Mouse (Mus musculus): Measurements from ENCODE around the gene Gla. TPM values are rescaled to one million over a fixed set of nuclear protein-coding genes. Genes with fewer than 3 reads are reported as not detected.

Gene Gla
- polyA plus RNA-seq, 1 experiment, result 1.5 TPM

GRCm38 (mm10) chrX:134599922-134600565 is 881 bp downstream of the Gla start:
- Histone ChIP-seq H3K27me3 (replicated peaks) (peaks cover 3% of the 10 kb centered on the region), H3K4me3 (replicated peaks) (peak overlapping the region; percentile 93), H3K4me1 (peaks cover 19% of the 10 kb centered on the region; the same call in 1 of the 2 replicates), H3K36me3 (replicated peaks; ENCODE audit: low read length) (peaks cover 23% of the 10 kb centered on the region), H3K9me3 (no peaks in the 10 kb centered on the region)
- TF ChIP-seq FLI1 (IDR thresholded peaks at IDR 0.05; ENCODE audit: low read length) (no peak), GATA1 (IDR thresholded peaks at IDR 0.05; ENCODE audit: borderline replicate concordance, low read length) (no peak)

GRCm38 (mm10) chrX:134589836-134590235 is 11.1 kb downstream of the Gla start:
- Histone ChIP-seq H3K27me3 (replicated peaks) (no peaks in the 10 kb centered on the region), H3K36me3 (replicated peaks; ENCODE audit: low read length) (peaks cover 65% of the 10 kb centered on the region), H3K4me3 (replicated peaks) (no peak overlapping the region), H3K9me3 (peaks cover 3% of the 10 kb centered on the region; the same call in 1 of the 2 replicates), H3K4me1 (peaks cover 18% of the 10 kb centered on the region)
- no peak for TF ChIP-seq FLI1 (IDR thresholded peaks at IDR 0.05; ENCODE audit: low read length)
- no peak for TF ChIP-seq GATA1 (IDR thresholded peaks at IDR 0.05; ENCODE audit: borderline replicate concordance, low read length)

GRCm38 (mm10) chrX:134588997-134589396 is 11.9 kb downstream of the Gla start:
- Histone ChIP-seq H3K9me3 (peaks cover 3% of the 10 kb centered on the region; the same call in 1 of the 2 replicates), H3K4me1 (peaks cover 27% of the 10 kb centered on the region), H3K4me3 (replicated peaks) (no peak overlapping the region), H3K27me3 (replicated peaks) (no peaks in the 10 kb centered on the region), H3K36me3 (replicated peaks; ENCODE audit: low read length) (peaks cover 63% of the 10 kb centered on the region)
- TF ChIP-seq FLI1 (IDR thresholded peaks at IDR 0.05; ENCODE audit: low read length), result no peak
- no peak for TF ChIP-seq GATA1 (IDR thresholded peaks at IDR 0.05; ENCODE audit: borderline replicate concordance, low read length)

GRCm38 (mm10) chrX:134588261-134588660 is 12.7 kb downstream of the Gla start:
- H3K4me3 ChIP-seq (replicated peaks), result no peak overlapping the region
- peaks cover 57% of the 10 kb centered on the region for H3K36me3 ChIP-seq (replicated peaks; ENCODE audit: low read length)
- peaks cover 29% of the 10 kb centered on the region for H3K4me1 ChIP-seq
- peaks cover 3% of the 10 kb centered on the region; the same call in 1 of the 2 replicates for H3K9me3 ChIP-seq
- H3K27me3 ChIP-seq (replicated peaks), result no peaks in the 10 kb centered on the region
- TF ChIP-seq GATA1 (IDR thresholded peaks at IDR 0.05; ENCODE audit: borderline replicate concordance, low read length) (no peak), FLI1 (IDR thresholded peaks at IDR 0.05; ENCODE audit: low read length) (no peak)

- H3K27me3 ChIP-seq (replicated peaks), result no peaks in the 10 kb centered on the region
- H3K4me1 ChIP-seq, result peaks cover 29% of the 10 kb centered on the region
- TF ChIP-seq FLI1 (IDR thresholded peaks at IDR 0.05; ENCODE audit: low read length) (no peak), GATA1 (IDR thresholded peaks at IDR 0.05; ENCODE audit: borderline replicate concordance, low read length) (no peak)
- H3K4me3 ChIP-seq (replicated peaks), result peak overlapping the region; percentile 96
- H3K9me3 ChIP-seq, result peaks cover 3% of the 10 kb centered on the region; the same call in 1 of the 2 replicates
- H3K36me3 ChIP-seq (replicated peaks; ENCODE audit: low read length), result peaks cover 49% of the 10 kb centered on the region
Measured at GRCm38 (mm10) chrX:134586447-134586846, 14.5 kb downstream of the Gla start.

- no peak for TF ChIP-seq GATA1 (IDR thresholded peaks at IDR 0.05; ENCODE audit: borderline replicate concordance, low read length)
- TF ChIP-seq FLI1 (IDR thresholded peaks at IDR 0.05; ENCODE audit: low read length), result no peak
- Histone ChIP-seq H3K27me3 (replicated peaks) (no peaks in the 10 kb centered on the region), H3K36me3 (replicated peaks; ENCODE audit: low read length) (peaks cover 49% of the 10 kb centered on the region), H3K4me3 (replicated peaks) (peak within 1 kb of the TSS; percentile 96), H3K9me3 (peaks cover 3% of the 10 kb centered on the region; the same call in 1 of the 2 replicates), H3K4me1 (peaks cover 33% of the 10 kb centered on the region)
Measured at GRCm38 (mm10) chrX:134585103-134586002, 15.6 kb downstream of the Gla start, which contains the start of gene Rpl36a. Rpl36a (plus strand) TSS chrX:134585654.

GRCm38 (mm10) chrX:134582888-134583669 is 17.8 kb downstream of the Gla start, which contains the start of gene Btk:
Btk (minus strand) TSS chrX:134583570.
- Histone ChIP-seq H3K36me3 (replicated peaks; ENCODE audit: low read length) (peaks cover 40% of the 10 kb centered on the region), H3K9me3 (peaks cover 3% of the 10 kb centered on the region; the same call in 1 of the 2 replicates), H3K4me3 (replicated peaks) (peak within 1 kb of the TSS; percentile 96), H3K4me1 (peaks cover 30% of the 10 kb centered on the region), H3K27me3 (replicated peaks) (no peaks in the 10 kb centered on the region)
- no peak for TF ChIP-seq GATA1 (IDR thresholded peaks at IDR 0.05; ENCODE audit: borderline replicate concordance, low read length)
- no peak for TF ChIP-seq FLI1 (IDR thresholded peaks at IDR 0.05; ENCODE audit: low read length)

- Histone ChIP-seq H3K9me3 (peaks cover 3% of the 10 kb centered on the region; the same call in 1 of the 2 replicates), H3K4me1 (peaks cover 38% of the 10 kb centered on the region), H3K27me3 (replicated peaks) (no peaks in the 10 kb centered on the region), H3K4me3 (replicated peaks) (peak overlapping the region; percentile 96), H3K36me3 (replicated peaks; ENCODE audit: low read length) (peaks cover 40% of the 10 kb centered on the region)
- TF ChIP-seq FLI1 (IDR thresholded peaks at IDR 0.05; ENCODE audit: low read length) (no peak), GATA1 (IDR thresholded peaks at IDR 0.05; ENCODE audit: borderline replicate concordance, low read length) (no peak)
Measured at GRCm38 (mm10) chrX:134582270-134582669, 18.7 kb downstream of the Gla start.
